Mouse (Mus musculus): ENCODE measurements around the gene Dqx1. TPM values are rescaled to one million over a fixed set of nuclear protein-coding genes. Genes with fewer than 3 reads are reported as not detected.

Dqx1 gene
- polyA plus RNA-seq, 1 experiment, result 0.85 TPM

DNA sequence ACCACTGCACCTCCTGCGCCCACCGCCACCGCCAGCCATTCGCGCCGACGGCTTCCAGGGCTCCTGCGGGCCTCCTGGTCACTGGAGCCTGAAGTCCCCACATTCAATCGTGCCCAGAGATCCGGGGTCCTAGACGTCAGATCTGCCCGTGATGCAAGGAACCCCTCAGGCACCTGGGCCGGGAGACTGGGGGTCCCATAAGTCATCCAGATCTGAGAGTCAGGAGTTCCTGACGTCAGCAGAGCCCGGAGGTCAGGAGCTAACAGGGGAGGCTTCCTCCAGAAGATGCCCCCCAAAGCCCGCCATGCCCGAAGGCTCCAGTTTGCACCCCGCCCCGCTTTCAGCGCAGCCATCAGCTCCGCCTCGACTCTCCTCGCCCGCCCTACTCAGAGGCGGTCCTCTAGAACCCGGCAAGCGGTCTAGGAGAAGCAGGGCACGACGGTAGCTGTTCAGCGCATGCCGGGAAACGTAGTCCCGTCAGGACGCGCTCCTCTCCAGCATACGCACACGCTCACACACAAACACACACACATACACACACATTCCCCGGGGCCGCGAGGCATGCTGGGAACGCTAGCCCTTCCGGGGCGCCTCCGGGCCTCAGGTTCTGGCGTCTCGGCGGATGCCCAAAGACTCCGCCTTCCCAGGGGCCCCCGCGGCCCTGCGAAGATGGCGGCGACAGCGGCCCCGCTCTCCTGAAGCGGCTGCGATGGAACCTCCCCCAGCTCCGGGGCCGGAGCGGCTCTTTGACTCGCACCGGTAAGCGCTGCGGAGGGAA, 3.4 kb upstream of the Dqx1 start, which contains the start of gene Aup1:
Gene Aup1, plus strand, starts transcription at position 448 of the 778 bp plus-strand sequence.
- TF ChIP-seq GATA1 (IDR thresholded peaks at IDR 0.05; ENCODE audit: low read length), result no peak

DNA sequence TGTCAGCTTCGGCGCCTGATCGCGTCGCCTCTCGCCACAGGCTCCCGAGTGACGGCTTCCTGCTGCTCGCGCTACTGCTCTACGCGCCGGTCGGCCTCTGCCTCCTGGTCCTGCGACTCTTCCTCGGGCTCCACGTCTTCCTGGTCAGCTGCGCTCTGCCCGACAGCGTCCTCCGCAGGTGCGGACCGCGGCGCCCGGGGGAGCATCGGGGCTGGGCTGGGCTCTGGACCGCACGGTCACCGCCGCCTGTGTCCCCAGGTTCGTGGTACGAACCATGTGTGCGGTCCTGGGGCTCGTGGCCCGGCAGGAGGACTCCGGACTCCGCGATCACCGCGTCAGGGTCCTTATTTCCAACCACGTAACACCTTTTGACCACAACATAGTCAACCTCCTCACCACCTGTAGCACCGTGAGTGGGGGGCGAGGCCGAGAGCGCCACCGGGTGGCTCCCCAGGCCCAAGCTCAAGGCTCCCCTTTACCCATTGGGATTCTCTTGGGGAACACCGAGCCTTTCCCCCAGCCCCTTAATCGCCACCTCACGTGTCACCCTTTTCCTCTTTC, 2.7 kb upstream of the Dqx1 start, which contains the start of gene Htra2:
Gene Htra2, minus strand, starts transcription at position 403 of the 561 bp plus-strand sequence.
- no peak for TF ChIP-seq GATA1 (IDR thresholded peaks at IDR 0.05; ENCODE audit: low read length)

DNA sequence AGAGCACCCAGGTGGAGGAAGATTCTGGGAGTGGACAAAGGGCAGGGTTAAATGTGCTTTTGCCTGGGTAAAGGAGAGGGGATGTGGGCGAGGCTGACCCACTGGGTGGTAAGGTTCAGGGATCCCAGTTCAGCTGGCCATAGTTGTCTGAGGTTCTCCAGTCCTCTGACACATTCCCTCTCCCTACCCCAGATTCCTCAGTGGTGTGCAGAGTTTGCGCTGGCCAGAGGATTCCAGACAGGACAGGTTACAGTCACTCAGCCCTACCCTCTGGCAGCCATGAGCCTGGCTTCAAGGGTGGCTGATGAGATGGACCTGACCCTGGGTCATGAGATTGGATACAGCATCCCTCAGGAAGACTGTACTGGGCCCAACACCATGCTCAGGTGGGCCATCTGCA, 1.1 kb downstream of the Dqx1 start:
- TF ChIP-seq GATA1 (IDR thresholded peaks at IDR 0.05; ENCODE audit: low read length), result no peak

DNA sequence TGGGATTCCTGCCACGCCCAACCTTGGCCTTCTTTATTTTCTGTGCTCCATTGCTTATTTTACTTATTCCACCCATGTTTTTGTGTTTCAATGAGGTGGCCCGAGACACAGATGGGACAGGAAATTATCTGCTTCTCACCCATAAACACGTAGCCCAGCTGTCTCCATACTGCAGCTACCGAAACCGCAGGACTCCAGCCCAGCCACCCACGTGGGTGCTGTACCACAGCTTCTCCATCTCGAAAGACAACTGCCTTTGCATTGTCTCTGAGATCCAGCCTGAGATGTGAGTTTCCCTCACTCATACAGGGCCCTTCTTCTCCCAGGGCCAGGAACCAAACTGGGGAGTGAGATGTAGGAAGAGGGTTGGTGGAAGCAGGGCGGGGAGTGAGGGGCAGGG, 8.4 kb downstream of the Dqx1 start:
- no peak for TF ChIP-seq GATA1 (IDR thresholded peaks at IDR 0.05; ENCODE audit: low read length)

DNA sequence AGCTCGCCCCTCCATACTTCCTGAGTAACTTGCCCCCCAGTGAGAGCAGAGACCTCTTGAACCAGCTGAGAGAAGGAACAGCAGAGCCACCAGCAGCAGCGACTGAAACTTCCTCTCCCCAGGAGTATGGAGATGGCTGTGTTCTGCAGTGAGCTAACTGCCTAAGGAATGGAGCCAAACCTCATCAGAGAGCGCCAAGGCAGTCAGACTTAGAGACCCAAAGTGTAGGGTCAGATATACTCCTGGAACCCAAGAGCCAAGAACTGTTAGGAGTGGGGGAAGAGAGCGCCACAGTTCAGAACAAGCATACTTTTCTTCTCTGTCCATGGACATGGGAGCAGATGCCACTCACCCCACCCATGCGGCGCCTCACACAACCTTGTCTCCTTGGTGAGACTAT, 8.8 kb downstream of the Dqx1 start:
- no peak for TF ChIP-seq GATA1 (IDR thresholded peaks at IDR 0.05; ENCODE audit: low read length)

DNA sequence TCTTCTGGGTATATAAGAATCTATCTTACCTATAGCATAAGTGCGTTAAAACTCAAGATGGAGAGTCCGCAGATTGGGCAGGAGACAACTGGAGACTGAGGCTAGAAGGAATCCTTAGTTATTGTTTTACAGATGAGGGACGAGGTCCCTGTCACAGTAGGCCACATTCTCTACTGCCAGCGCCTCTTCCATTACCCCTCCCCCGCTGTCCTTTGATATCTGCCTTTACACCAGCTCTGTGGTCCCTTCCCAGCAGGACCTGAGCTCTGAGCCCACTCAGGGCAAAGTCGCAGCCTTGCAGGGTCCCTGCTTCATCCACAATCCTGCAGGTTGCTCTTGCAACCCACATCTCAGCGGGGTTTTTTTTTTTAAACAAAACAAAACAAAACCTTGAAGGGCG, 10.6 kb downstream of the Dqx1 start:
- no peak for TF ChIP-seq GATA1 (IDR thresholded peaks at IDR 0.05; ENCODE audit: low read length)

DNA sequence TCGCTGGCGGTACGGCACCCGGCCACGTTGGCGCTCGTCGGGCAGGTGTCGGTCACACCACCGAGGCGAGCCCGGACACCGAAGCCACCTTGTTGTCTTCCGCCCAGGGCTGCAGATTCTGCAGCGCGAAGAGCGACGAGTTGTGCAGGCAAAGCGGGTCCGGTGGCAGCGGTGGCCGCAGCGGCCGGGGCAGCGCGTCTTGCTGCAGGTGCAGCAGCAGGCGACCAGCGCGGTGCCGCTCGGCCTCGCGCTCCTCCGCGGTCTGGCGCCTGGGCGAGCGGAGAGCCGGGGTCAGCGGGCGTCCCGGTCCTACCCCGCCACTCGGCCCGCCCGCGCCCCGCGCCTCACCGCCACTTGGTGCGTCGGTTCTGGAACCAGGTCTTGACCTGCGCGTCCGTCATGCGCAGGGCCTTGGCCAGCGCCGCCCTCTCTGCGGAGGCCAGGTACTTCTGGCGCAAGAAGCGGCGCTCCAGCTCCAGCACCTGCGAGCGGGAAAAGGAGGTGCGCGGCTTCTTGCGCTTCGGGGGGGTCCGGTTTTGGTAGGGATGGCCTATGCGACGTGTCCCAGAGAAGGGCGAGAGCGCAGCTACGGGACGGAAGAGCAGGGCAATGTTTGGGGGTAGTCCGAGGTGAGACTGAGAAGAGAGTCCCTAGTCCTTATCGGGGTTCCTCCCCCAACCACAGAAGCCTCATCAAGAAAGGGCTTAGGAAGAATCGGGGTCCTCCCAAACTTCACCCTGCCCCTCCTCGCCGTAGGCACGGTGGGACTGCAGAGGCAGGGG, 11.3 kb downstream of the Dqx1 start:
- no peak for TF ChIP-seq GATA1 (IDR thresholded peaks at IDR 0.05; ENCODE audit: low read length)

DNA sequence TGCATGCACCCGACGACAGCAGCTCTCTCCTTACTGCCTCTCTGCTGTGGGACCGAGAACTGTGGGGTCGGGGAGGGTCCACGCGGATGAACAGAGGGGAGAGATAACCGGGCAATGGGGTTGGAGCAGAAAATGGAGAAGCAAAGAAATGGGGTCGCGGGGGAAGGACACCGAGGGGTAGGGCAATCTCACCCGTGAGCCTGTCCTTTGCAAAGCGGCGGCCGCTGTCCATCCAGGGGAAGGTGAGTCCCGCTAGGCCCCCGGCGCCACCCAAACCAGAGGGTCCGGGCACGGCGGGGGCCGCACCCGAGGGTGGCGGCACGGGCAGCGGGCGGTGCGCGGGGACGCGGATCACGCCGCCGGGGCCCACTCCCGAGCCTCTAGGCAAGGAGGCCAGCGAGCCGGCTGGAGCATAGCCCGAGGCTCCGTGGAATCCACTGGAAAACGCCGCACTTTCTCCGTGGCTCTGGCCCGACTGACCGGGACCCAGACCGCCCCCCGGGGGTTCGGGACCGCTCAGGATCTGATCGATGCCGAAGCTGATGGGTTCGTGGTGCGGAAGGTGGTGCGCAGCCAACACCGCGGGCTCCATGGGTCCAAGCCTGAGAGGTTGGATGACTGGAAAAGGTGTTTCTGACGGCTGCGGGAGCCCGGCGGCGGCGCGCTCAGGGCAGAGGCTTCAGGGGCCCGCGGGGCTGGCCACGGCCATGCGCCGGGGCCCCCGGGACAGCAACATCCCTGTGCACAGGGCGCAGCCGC, 12.0 kb downstream of the Dqx1 start:
- no peak for TF ChIP-seq GATA1 (IDR thresholded peaks at IDR 0.05; ENCODE audit: low read length)

DNA sequence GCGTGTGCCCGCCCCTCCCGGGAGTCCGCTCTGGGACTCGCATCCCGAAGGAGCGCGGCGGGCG, 12.4 kb downstream of the Dqx1 start, which contains the start of gene Tlx2:
Gene Tlx2, minus strand, starts transcription at position 47 of the 64 bp plus-strand sequence.
- TF ChIP-seq GATA1 (IDR thresholded peaks at IDR 0.05; ENCODE audit: low read length), result no peak

DNA sequence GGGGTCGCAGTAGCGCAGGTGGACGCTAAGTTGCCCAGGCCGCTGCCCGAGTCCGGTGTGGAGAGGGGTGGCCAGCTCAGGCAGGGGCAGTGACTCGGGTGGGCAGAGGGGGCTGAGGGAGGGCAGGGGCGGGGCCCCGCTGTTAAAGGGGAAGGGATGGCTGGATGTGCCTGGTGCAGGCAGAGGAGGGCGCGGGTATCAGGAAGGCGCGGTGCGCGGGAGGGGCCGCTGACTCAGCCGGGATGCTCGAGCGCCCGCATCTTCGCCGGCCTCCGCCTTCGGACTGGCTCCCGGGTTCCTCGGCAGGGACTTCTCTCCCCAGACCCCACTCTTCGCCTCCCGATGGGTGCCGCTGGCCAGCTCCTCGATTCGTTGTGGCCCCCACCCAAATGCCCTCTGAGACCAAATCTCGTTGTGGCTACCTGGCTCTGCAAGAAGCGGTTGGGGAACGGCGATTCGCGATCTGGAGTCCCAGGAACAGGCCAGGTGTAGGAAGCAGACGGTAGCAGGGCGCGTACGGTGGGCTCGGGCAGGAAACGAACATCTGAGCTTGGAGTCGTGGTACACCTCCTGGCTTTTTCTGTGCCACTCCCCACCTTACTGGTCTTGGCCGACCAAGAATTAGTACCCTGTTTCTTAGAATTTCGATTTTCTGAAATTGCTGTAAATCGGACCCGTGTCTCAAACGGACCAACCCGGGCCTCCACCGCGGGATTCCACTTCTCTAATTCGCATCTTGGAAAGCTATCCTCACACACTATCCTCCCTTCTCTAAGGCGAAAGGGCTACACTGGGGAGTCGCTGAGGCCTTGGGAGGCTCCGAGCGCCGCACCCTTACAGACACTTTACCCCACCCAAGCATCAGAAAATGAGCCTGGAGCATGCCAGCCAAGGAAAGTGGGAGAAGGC, 12.9 kb downstream of the Dqx1 start:
- TF ChIP-seq GATA1 (IDR thresholded peaks at IDR 0.05; ENCODE audit: low read length), result no peak

DNA sequence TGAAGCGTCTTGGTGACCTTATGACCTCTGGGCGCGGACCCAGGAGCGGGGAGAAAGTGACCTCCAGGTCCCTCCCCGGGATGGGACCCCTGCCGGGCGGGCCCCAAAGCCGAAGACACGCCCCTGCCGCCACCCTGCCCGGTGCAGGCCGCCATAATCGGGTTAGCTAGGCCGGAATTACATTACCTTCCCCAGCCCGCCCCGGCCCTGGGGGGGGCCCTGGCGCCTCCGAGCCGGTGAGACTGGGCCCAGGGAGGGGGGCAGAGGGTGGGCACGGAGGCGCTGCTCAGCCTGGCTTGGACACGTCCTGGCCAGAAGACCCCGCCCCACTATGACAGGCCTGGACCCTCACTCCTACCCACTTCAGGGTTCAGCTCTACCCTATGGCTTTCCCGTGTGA, 13.6 kb downstream of the Dqx1 start:
- TF ChIP-seq GATA1 (IDR thresholded peaks at IDR 0.05; ENCODE audit: low read length), result no peak

DNA sequence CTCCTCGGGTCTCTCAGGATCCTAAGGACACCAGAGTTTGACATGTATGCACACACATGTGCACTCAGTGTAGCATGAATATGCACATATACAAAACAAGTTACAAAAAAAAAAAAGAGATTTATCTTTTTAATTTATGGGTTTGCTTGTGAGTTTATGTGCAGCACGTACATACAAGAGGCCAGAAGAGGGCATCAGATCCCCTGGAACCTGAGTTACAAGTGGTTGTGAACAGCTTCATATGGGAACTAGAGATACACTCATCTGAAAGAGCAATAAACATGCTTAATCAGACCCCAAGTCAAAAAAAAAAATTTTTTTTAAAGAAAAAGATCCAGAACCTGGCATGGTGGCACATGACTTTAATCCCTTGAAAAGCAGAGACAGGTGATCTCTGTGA, 17.3 kb downstream of the Dqx1 start:
- no peak for TF ChIP-seq GATA1 (IDR thresholded peaks at IDR 0.05; ENCODE audit: low read length)

DNA sequence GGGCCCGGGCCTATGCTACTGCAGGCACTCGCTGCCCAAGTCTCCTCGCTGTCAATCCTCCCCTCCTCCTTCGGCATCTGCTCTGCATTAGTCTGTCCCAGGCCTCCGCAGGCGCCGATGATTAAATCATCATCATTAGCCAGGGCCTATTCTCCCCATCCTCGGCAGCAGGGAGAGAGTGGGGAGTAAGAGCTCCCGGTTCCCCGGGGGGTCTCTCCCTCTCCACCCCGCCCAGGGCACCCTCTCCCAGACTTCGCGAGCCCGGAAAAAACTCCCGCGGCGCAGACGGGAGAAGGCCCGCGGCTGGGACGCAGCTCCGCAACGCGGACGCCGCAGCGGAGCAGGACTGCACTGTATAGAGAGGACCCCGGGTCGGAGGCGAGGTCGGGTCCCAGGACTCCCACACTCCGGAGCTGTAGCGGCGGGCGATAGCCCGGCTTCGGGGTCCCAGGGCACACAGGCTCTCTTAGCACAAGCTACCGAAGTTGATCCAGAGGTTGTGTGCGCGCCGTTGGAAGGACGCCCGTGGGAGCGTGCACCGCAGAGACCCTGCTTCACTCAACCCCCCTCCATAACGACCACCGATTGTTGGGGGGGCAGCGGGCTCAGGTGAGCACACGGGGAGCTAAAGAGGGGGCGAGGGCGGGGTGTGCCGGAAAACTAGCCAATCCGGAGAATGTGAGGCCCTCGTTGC, 20.1 kb downstream of the Dqx1 start, which contains the start of gene Pcgf1:
Gene Pcgf1, plus strand, starts transcription at position 240 of the 694 bp plus-strand sequence.
- TF ChIP-seq GATA1 (IDR thresholded peaks at IDR 0.05; ENCODE audit: low read length), result no peak

DNA sequence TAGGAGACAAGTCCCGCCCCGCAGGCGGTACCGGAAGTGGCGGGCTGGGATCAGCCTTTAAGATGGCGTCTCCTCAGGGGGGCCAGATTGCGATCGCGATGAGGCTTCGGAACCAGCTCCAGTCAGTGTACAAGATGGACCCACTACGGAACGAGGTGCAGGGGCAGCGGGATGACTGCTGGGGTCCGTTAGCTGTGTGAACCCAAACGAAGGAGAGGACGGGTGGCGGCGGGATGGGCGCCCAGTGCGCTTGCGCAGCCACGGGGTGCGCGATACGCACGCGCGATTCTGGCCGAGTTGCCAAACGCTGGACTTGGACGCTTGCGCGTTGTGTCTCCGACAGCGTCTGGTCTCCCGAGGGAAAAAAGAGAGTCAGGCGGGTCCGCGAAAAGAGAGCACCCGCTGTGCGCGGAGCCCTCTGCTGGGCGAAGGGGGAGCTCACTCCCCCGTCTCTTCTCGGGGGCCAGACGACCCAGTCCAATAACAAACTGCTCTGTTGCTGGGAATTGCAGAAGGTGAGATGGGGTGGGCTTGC, 20.7 kb downstream of the Dqx1 start:
- no peak for TF ChIP-seq GATA1 (IDR thresholded peaks at IDR 0.05; ENCODE audit: low read length)

Measured in G1E-ER4 (cell line).